Comparison of ENCODE assay signal across 37 mouse cellular contexts in the genomic region with DNA sequence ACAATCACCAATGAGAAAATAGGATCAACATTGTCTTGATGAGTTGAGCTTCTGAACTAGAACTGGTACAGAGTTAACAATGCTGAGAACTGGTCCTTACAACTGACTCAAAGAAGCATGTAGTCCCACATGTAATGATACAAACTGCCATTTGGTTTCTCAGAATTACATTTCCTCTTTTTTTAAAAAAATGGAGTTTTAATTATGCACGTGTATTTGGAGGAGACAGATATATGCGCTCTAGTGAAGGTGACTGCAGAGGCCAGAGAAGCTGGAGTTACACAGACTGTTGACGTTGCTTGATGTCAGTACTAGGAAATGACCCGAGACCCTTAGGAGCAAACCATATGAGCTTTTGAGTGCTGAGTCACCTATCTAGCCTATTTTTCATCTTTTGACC. TPM values are rescaled to one million over a fixed set of nuclear protein-coding genes. Genes with fewer than 3 reads are reported as not detected.
"Had no signal": no experiment of that assay in that cellular context is flagged by ENCODE, and none has a peak within 500 bp of the region (broad histone marks: within the 10 kb centered on the region; RNA-seq: fewer than 3 reads in every experiment).

No protein-coding gene starts in this region.

- H3K9me3 ChIP-seq: embryonic facial prominence, embryonic 10.5 days; embryonic facial prominence, embryonic 12.5 days; embryonic facial prominence, embryonic 13.5 days; embryonic facial prominence, embryonic 15.5 days; forebrain, embryonic 10.5 days; forebrain, embryonic 12.5 days; forebrain, embryonic 13.5 days; forebrain, embryonic 15.5 days; heart, embryonic 10.5 days had no signal

- H3K4me3 ChIP-seq: embryonic facial prominence, embryonic 10.5 days; embryonic facial prominence, embryonic 12.5 days; embryonic facial prominence, embryonic 13.5 days; embryonic facial prominence, embryonic 15.5 days; erythroblast, embryonic 14.5 days; forebrain, embryonic 10.5 days; forebrain, embryonic 12.5 days; forebrain, embryonic 13.5 days; forebrain, embryonic 15.5 days; gastrocnemius, adult 2 months; heart, adult 2 months; heart, embryonic 10.5 days had no signal

- H3K27me3 ChIP-seq: embryonic facial prominence, embryonic 12.5 days; embryonic facial prominence, embryonic 13.5 days; embryonic facial prominence, embryonic 15.5 days; forebrain, embryonic 12.5 days; forebrain, embryonic 13.5 days; forebrain, embryonic 15.5 days had no signal

- H3K4me1 ChIP-seq: embryonic facial prominence, embryonic 10.5 days; embryonic facial prominence, embryonic 12.5 days; embryonic facial prominence, embryonic 13.5 days; embryonic facial prominence, embryonic 15.5 days; forebrain, embryonic 10.5 days; forebrain, embryonic 12.5 days; forebrain, embryonic 13.5 days; forebrain, embryonic 15.5 days; heart, embryonic 10.5 days had no signal

- DNase-seq: cerebellum, adult 9-11 months; cerebellum, postnatal 10 days; cerebellum, postnatal 14 days; cerebellum, postnatal 25 days; cerebellum, postnatal 36 days; embryo, embryonic 11 days; forebrain, postnatal 0 days; gastrocnemius, adult 2 months; gastrocnemius, postnatal 10 days; gastrocnemius, postnatal 14 days; gastrocnemius, postnatal 25 days; gastrocnemius, postnatal 36 days; heart, adult 11 months; heart, adult 18-20 months; heart, adult 2 months had no signal

- H3K36me3 ChIP-seq: embryonic facial prominence, embryonic 10.5 days; embryonic facial prominence, embryonic 12.5 days; embryonic facial prominence, embryonic 13.5 days; embryonic facial prominence, embryonic 15.5 days; forebrain, embryonic 10.5 days; forebrain, embryonic 12.5 days; forebrain, embryonic 15.5 days; heart, embryonic 10.5 days had no signal

- H3K9ac ChIP-seq: embryonic facial prominence, embryonic 12.5 days; embryonic facial prominence, embryonic 13.5 days; embryonic facial prominence, embryonic 15.5 days; forebrain, embryonic 12.5 days; forebrain, embryonic 13.5 days; forebrain, embryonic 15.5 days; forebrain, postnatal 0 days had no signal

- H3K27ac ChIP-seq: embryonic facial prominence, embryonic 10.5 days; embryonic facial prominence, embryonic 12.5 days; embryonic facial prominence, embryonic 13.5 days; embryonic facial prominence, embryonic 15.5 days; forebrain, embryonic 10.5 days; forebrain, embryonic 12.5 days; forebrain, embryonic 13.5 days; forebrain, embryonic 15.5 days; gastrocnemius, adult 2 months; heart, adult 2 months; heart, embryonic 10.5 days had no signal

RNA-seq across cellular contexts. Expression of gene Pth, which starts 8.3 kb away (rescaled TPM):
- total RNA-seq: common myeloid progenitor, adult 5-6 weeks; forebrain, postnatal 0 days; gastrocnemius, adult 18-20 months; gastrocnemius, adult 2 months; gastrocnemius, adult 8-10 months; gastrocnemius, postnatal 10 days; gastrocnemius, postnatal 14 days; gastrocnemius, postnatal 25 days; gastrocnemius, postnatal 36 days; gastrocnemius, postnatal 4 days; granulocyte monocyte progenitor cell, adult 5-6 weeks; heart, adult 18-20 months; heart, adult 2 months; heart, adult 8-10 months had no signal
- polyA plus RNA-seq: cortical plate, adult 2 months; embryonic facial prominence, embryonic 10.5 days; embryonic facial prominence, embryonic 13.5 days; erythroblast, embryonic 14.5 days; forebrain, embryonic 10.5 days; forebrain, embryonic 11.5 days; forebrain, embryonic 12.5 days; forebrain, embryonic 13.5 days; forebrain, embryonic 14.5 days; forebrain, embryonic 15.5 days; forebrain, embryonic 16.5 days; forebrain, postnatal 0 days; frontal cortex, adult 2 months; gonadal fat pad, adult 2 months; heart, adult 2 months; heart, embryonic 10.5 days had no signal
